Mouse (Mus musculus) liver, adult (tissue): ENCODE results near the gene Wap.

Experiments used
- GATA4 ChIP-seq: IDR thresholded peaks from 2 replicates; pipeline ENCODE4 v1.6.1; 2014; ENCODE audit warnings: mild to moderate bottlenecking, low read length; ENCODE audit not compliant: insufficient replicate concordance

Gene Wap

DNA sequence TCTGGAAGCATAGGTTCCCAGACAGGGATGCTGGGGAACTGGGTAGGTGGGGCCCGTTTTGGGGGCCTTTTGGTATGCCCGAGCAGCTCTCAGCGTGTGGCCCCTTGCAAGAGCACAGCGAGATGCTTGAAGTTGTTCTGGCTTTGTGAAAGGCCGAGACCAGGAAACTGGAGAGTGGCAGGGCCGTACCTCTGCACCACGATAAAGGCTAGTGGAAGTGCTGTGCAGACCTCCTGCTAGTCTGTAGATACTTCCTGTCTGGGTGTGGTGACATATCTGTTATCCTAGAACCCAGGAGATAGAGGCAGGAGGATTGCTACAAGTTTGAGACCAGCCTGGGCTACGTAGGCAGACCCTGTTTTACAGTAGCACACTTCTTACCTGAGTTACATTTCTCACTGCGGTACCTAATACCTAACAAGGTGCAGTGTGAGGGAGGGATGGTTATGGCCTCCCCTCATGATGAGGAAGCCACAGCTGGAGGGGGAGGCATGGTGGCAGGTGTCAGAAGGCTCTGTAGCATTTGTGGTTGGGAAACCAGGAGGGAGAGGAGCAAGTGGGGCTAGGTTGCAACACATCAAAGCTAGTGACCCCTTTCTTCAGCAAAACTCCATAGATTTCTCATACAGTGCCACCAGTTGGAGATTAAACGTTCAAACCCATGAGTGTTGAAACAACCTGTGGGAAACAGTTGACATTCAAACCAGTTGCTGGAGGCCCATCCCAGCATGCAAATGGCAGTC, 47.3 kb downstream of the Wap start:
- TF ChIP-seq GATA4 = no peak

DNA sequence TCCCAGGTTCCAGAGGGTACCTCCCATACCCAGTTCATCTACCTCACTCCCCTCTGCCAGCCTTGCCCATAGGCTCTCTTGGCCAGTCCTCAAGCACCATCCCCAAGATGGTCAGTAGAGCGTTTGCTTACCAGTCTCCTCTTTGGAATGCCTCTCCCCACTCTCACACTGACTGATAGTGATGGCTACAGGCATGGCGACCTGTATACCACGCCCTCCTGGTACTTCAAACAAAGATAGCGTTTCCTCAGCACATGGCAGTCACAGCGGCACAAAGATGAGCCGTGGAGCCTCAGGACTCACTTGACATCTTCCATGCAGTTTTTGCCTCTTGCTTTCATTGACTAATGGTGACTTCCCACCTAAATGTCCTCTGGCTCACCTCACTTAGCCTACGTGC, 48.6 kb downstream of the Wap start:
- TF ChIP-seq GATA4 = no peak

DNA sequence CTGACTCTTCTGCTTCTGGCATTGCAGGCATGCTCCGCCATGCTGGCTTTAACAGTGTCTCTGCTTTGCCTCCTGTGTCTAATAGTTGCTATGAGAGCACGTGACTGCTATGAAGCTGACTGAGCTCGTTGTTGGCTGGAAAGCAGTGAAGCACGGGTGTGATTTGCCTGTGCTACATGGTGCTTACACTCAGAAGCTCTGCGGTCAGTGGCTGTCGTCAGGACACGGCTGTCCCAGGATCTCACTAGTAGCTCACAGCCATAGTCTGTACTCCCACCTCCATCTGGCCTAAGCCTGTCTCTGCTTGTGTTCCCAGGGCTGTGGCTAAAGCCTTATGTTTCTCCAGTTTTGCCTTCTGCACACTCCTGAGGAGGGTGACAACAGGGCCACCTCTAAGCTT, 50.1 kb downstream of the Wap start:
- no peak for TF ChIP-seq GATA4

DNA sequence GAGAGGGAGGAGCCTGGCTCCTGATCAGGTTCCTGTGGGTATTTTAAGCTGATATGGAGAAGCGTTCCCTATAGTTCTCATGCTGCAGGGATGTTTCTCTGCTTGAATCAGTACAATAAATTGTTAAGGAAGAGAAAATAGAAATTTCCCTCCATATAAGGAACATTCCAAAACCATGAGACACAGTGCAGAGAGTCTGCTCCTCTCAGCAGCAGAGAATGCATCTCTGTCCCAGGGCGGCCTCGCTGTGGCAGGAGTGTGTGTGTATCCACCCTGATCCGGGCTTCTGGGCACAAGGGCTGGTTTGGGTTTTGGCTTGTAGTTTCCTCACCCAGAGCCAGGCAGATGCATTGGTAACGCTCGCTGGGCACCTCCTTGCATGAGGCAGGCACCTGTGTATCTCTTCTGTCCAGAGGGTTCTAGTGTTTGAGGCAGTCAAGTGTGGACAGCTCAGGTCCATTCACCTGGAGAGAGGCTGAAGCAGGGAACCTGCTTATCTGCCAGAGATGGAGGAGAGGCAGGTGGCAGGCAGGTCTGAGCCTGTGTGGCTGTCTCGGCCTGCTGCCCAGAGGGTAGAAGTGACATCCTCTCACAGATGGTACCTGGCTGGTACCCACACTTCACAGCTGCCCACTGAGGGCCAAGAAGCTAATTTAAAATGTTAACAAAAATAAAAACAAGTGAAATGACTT, 51.0 kb downstream of the Wap start:
- no peak for TF ChIP-seq GATA4

DNA sequence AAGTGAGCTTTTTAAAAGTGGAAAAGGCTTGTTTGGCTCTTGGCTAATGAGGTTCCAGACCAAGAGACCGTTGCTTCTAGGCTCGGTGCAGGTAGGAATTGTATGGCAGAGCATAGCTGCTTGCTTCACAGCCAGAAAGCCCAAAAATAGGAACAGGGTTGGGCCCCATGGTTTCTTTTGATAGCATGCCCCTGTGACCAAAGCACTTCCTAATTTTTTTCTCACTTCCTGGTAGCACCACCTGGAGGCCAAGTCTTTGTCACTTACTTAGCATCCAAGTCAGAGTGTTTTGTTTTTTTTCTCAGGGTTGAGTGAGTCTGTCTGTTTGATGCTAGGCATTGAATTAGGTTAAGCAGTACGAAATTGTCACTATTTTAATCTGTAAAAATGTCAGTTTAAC, 51.8 kb downstream of the Wap start:
- no peak for TF ChIP-seq GATA4

DNA sequence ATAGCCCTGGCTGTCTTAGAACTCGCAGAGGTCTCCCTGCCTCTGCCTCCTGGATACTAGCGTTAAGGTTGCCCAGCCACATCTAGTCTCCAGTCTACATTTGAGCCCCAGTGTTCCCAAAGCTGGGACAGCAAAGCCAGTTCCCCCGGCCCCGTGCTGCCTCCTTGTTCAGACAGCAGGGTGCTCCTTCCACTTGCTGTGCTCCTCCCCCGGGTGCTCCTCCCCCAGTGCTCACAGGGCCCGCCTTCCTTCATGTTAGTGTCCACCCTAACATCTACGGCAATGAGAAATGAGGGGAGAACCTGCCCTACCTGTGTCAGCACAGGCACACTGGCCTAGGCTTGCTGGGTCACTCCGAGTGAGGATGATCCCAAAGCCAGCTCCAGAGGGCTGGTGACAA, 52.7 kb downstream of the Wap start:
- TF ChIP-seq GATA4 = no peak
